Mouse (Mus musculus): ENCODE data around the gene Clip1. TPM values are rescaled to one million over a fixed set of nuclear protein-coding genes. Genes with fewer than 3 reads are reported as not detected.

Clip1 gene
- polyA plus RNA-seq, 1 experiment from 2014 or later = 12.4 TPM

GRCm38 (mm10) chr5:123641259-123641900 lies 43.0 kb downstream of the Clip1 start:
- DNase-seq (no peak), ATAC-seq (ENCODE audit: low read depth) (no peak)
- H3K36me3 ChIP-seq = peaks cover 30% of the 10 kb centered on the region
- H3K4me2 ChIP-seq = no peak overlapping the region
- H3K9me3 ChIP-seq (replicated peaks) = no peaks in the 10 kb centered on the region
- no peak overlapping the region for H3K9ac ChIP-seq
- no peaks in the 10 kb centered on the region for H3K27me3 ChIP-seq
- WGBS (ENCODE audit: insufficient replicate concordance) = 63% methylated on average over 7 of the region's 7 CpGs
- no peak overlapping the region for H3K4me3 ChIP-seq (replicated peaks)
- H3K27ac ChIP-seq = no peak overlapping the region
- H3K4me1 ChIP-seq (replicated peaks) = 0 out of 2 replicates have a peak, but pooled peaks cover 2% of the 10 kb centered on the region

- Histone ChIP-seq H3K9me3 (replicated peaks) (no peaks in the 10 kb centered on the region), H3K36me3 (peaks cover 27% of the 10 kb centered on the region), H3K4me2 (no peak overlapping the region), H3K4me3 (replicated peaks) (no peak overlapping the region), H3K9ac (no peak overlapping the region), H3K27me3 (no peaks in the 10 kb centered on the region), H3K4me1 (replicated peaks) (0 out of 2 replicates have a peak, but pooled peaks cover 2% of the 10 kb centered on the region), H3K27ac (no peak overlapping the region)
- no peak for DNase-seq
- WGBS (ENCODE audit: insufficient replicate concordance) = 82% methylated on average over 9 of the region's 9 CpGs
- ATAC-seq (ENCODE audit: low read depth) = no peak
These were observed 44.2 kb downstream of the Clip1 start for GRCm38 (mm10) chr5:123640181-123640580.

GRCm38 (mm10) chr5:123631210-123631609 lies 53.2 kb downstream of the Clip1 start:
- peaks cover 9% of the 10 kb centered on the region for H3K4me1 ChIP-seq (replicated peaks)
- 46% methylated on average over 10 of the region's 10 CpGs for WGBS (ENCODE audit: insufficient replicate concordance)
- no peak overlapping the region for H3K9ac ChIP-seq
- H3K36me3 ChIP-seq = 0 out of 2 replicates have a peak, but pooled peaks cover 8% of the 10 kb centered on the region
- H3K27ac ChIP-seq = no peak overlapping the region; the same call in 1 of the 2 replicates
- H3K27me3 ChIP-seq = no peaks in the 10 kb centered on the region
- H3K4me3 ChIP-seq (replicated peaks) = no peak overlapping the region
- ATAC-seq (ENCODE audit: low read depth) (no peak), DNase-seq (no peak)
- no peak overlapping the region for H3K4me2 ChIP-seq
- no peaks in the 10 kb centered on the region for H3K9me3 ChIP-seq (replicated peaks)

- H3K4me3 ChIP-seq (replicated peaks) = no peak overlapping the region
- H3K27ac ChIP-seq = no peak overlapping the region
- peaks cover 9% of the 10 kb centered on the region for H3K4me1 ChIP-seq (replicated peaks)
- no peak for ATAC-seq (ENCODE audit: low read depth)
- no peak overlapping the region for H3K9ac ChIP-seq
- 0 out of 2 replicates have a peak, but pooled peaks cover 12% of the 10 kb centered on the region for H3K36me3 ChIP-seq
- peak; percentile 16 for DNase-seq
- no peaks in the 10 kb centered on the region for H3K27me3 ChIP-seq
- no peaks in the 10 kb centered on the region for H3K9me3 ChIP-seq (replicated peaks)
- 17% methylated on average over 8 of the region's 8 CpGs for WGBS (ENCODE audit: insufficient replicate concordance)
- no peak overlapping the region for H3K4me2 ChIP-seq
These were observed 57.8 kb downstream of the Clip1 start for GRCm38 (mm10) chr5:123626631-123627030.

- H3K27me3 ChIP-seq = no peaks in the 10 kb centered on the region
- no peak overlapping the region for H3K9ac ChIP-seq
- H3K4me2 ChIP-seq = no peak overlapping the region
- DNase-seq (no peak), ATAC-seq (ENCODE audit: low read depth) (no peak)
- no peaks in the 10 kb centered on the region for H3K9me3 ChIP-seq (replicated peaks)
- no peak overlapping the region for H3K4me3 ChIP-seq (replicated peaks)
- 77% methylated on average over 13 of the region's 13 CpGs for WGBS (ENCODE audit: insufficient replicate concordance)
- H3K36me3 ChIP-seq = peaks cover 10% of the 10 kb centered on the region
- no peak overlapping the region for H3K27ac ChIP-seq
- no peaks in the 10 kb centered on the region for H3K4me1 ChIP-seq (replicated peaks)
These were observed 62.0 kb downstream of the Clip1 start for GRCm38 (mm10) chr5:123622421-123622820.

GRCm38 (mm10) chr5:123618558-123618957 lies 65.9 kb downstream of the Clip1 start:
- Histone ChIP-seq H3K4me3 (replicated peaks) (no peak overlapping the region), H3K9me3 (replicated peaks) (no peaks in the 10 kb centered on the region), H3K9ac (no peak overlapping the region), H3K27ac (no peak overlapping the region), H3K4me1 (replicated peaks) (no peaks in the 10 kb centered on the region), H3K27me3 (no peaks in the 10 kb centered on the region), H3K36me3 (peaks cover 29% of the 10 kb centered on the region), H3K4me2 (no peak overlapping the region)
- ATAC-seq (ENCODE audit: low read depth) (no peak), DNase-seq (no peak)
- 29% methylated on average over 2 of the region's 2 CpGs for WGBS (ENCODE audit: insufficient replicate concordance)

- Histone ChIP-seq H3K36me3 (peaks cover 36% of the 10 kb centered on the region), H3K4me1 (replicated peaks) (no peaks in the 10 kb centered on the region), H3K9me3 (replicated peaks) (no peaks in the 10 kb centered on the region), H3K4me2 (no peak overlapping the region), H3K27me3 (no peaks in the 10 kb centered on the region), H3K27ac (no peak overlapping the region), H3K9ac (no peak overlapping the region), H3K4me3 (replicated peaks) (no peak overlapping the region)
- DNase-seq = no peak
- no peak for ATAC-seq (ENCODE audit: low read depth)
- WGBS (ENCODE audit: insufficient replicate concordance) = 88% methylated on average over 24 of the region's 24 CpGs
These were observed 70.2 kb downstream of the Clip1 start for GRCm38 (mm10) chr5:123614246-123614645.

- no peak overlapping the region for H3K9ac ChIP-seq
- no peaks in the 10 kb centered on the region for H3K27me3 ChIP-seq
- H3K36me3 ChIP-seq = peaks cover 42% of the 10 kb centered on the region
- H3K4me2 ChIP-seq = no peak overlapping the region
- ATAC-seq (ENCODE audit: low read depth) = no peak
- H3K9me3 ChIP-seq (replicated peaks) = no peaks in the 10 kb centered on the region
- peak; percentile 48 for DNase-seq
- WGBS (ENCODE audit: insufficient replicate concordance) = 29% methylated on average over 4 of the region's 4 CpGs
- no peaks in the 10 kb centered on the region for H3K4me1 ChIP-seq (replicated peaks)
- no peak overlapping the region for H3K4me3 ChIP-seq (replicated peaks)
- H3K27ac ChIP-seq = no peak overlapping the region
These were observed 74.6 kb downstream of the Clip1 start for GRCm38 (mm10) chr5:123609843-123610242.

- H3K4me2 ChIP-seq = no peak overlapping the region
- H3K4me3 ChIP-seq (replicated peaks) = no peak overlapping the region
- peaks cover 38% of the 10 kb centered on the region for H3K36me3 ChIP-seq
- WGBS (ENCODE audit: insufficient replicate concordance) = 79% methylated on average over 7 of the region's 7 CpGs
- no peaks in the 10 kb centered on the region for H3K4me1 ChIP-seq (replicated peaks)
- DNase-seq = no peak
- no peaks in the 10 kb centered on the region for H3K9me3 ChIP-seq (replicated peaks)
- no peak overlapping the region for H3K9ac ChIP-seq
- no peak overlapping the region for H3K27ac ChIP-seq
- ATAC-seq (ENCODE audit: low read depth) = no peak
- H3K27me3 ChIP-seq = no peaks in the 10 kb centered on the region
These were observed 75.0 kb downstream of the Clip1 start for GRCm38 (mm10) chr5:123609416-123609815.

GRCm38 (mm10) chr5:123607211-123607669 lies 77.2 kb downstream of the Clip1 start:
- H3K4me1 ChIP-seq (replicated peaks) = peaks cover 5% of the 10 kb centered on the region; the same call in 1 of the 2 replicates
- H3K4me3 ChIP-seq (replicated peaks) = no peak overlapping the region
- H3K4me2 ChIP-seq = no peak overlapping the region
- H3K27ac ChIP-seq = no peak overlapping the region
- WGBS (ENCODE audit: insufficient replicate concordance) = 74% methylated on average over 3 of the region's 3 CpGs
- no peaks in the 10 kb centered on the region for H3K9me3 ChIP-seq (replicated peaks)
- ATAC-seq (ENCODE audit: low read depth) = 0 out of 2 replicates have a peak, but pooled peaks have one; percentile 10
- peaks cover 37% of the 10 kb centered on the region for H3K36me3 ChIP-seq
- H3K9ac ChIP-seq = no peak overlapping the region
- H3K27me3 ChIP-seq = no peaks in the 10 kb centered on the region
- no peak for DNase-seq

GRCm38 (mm10) chr5:123603496-123603895 lies 80.9 kb downstream of the Clip1 start:
- ATAC-seq (ENCODE audit: low read depth) = no peak
- WGBS (ENCODE audit: insufficient replicate concordance) = 40% methylated on average over 11 of the region's 11 CpGs
- peaks cover 32% of the 10 kb centered on the region for H3K36me3 ChIP-seq

GRCm38 (mm10) chr5:123602174-123602573 lies 82.2 kb downstream of the Clip1 start:
- Histone ChIP-seq H3K36me3 (peaks cover 29% of the 10 kb centered on the region), H3K27ac (no peak overlapping the region), H3K9ac (no peak overlapping the region), H3K4me2 (no peak overlapping the region), H3K4me3 (replicated peaks) (no peak overlapping the region), H3K27me3 (no peaks in the 10 kb centered on the region), H3K4me1 (replicated peaks) (peaks cover 10% of the 10 kb centered on the region; the same call in 1 of the 2 replicates), H3K9me3 (replicated peaks) (no peaks in the 10 kb centered on the region)
- 53% methylated on average over 6 of the region's 6 CpGs for WGBS (ENCODE audit: insufficient replicate concordance)
- ATAC-seq (ENCODE audit: low read depth) (no peak), DNase-seq (no peak)

More at GRCm38 (mm10) chr5:123603496-123603895, 80.9 kb downstream of the Clip1 start:
- DNase-seq = no peak
- Histone ChIP-seq H3K4me3 (replicated peaks) (no peak overlapping the region), H3K27ac (no peak overlapping the region), H3K9ac (no peak overlapping the region), H3K27me3 (no peaks in the 10 kb centered on the region), H3K9me3 (replicated peaks) (no peaks in the 10 kb centered on the region), H3K4me2 (no peak overlapping the region), H3K4me1 (replicated peaks) (peaks cover 10% of the 10 kb centered on the region; the same call in 1 of the 2 replicates)
